Mouse (Mus musculus) T-helper 17 cell (primary cell): Measurements from ENCODE around the gene Arhgap10.

Experiments
- in situ Hi-C, 2 experiments: fragments of 300-600 bp; cut with MboI, MseI; formaldehyde crosslinking; loops; 1 replicate in 1 of 2; 2 replicates in 1 of 2; pipeline ENCODE4 v1.15.1; 2025; ENCODE audit warnings: high pct_unique_total_duplicates in 2 of 2

Gene Arhgap10

DNA sequence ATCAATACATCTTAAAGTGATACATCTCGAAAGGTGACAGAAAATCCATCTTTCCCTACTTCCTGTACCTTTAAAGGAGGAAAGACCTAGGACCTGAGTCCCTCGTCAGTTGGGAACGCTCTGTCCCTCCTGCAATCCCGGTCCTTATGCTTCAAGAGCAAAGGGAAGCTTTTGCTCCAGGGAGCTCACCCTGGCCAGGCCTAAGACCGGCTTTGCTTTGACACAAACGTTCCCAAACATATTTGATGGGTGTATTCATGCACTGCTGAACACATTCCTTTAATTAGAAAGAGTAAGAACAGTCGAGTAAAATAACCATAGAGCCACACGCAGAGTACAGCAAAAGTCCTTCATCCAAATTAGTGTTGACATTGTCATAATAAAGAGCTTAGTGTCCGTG, 199.2 kb downstream of the Arhgap10 start:
- in situ Hi-C loops, result no loop called here

DNA sequence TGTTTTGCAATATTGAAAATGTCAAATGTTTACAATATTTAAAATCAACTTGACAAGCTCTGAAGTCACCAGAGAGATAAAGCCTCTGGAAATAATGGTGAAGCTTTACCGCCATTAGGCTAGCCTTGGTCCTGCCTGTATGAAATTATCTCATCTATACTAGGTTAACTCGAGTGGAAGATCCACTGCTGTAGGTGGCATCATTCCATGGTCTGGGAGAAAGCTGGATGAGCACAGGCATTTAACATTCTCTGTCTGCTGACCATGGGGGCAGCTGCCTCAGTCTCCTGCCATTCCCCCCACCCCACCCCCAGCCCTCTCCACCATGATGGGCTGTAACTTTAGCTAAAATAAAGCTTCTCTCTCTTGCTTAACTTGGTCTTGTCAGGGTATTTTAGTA, 200.0 kb downstream of the Arhgap10 start:
- in situ Hi-C loops, result no loop called here

DNA sequence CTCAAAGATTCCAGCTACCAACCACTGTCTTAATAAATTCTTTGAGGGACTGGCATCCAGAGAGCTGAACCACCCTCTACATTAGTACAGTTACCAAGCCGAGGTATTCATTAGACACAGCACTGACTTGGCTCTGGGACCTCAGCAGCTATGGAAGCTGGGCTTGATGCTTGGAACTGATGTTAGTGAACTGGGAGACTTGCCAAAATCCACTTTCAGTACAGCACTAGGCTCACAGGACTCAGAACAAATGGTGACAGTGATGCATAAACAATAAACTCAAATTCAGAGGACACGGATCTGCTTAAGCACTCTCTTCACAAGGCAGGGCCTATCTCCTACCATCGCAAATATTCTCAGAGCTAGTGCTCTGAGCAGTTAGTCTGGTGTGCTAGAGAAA, 204.8 kb downstream of the Arhgap10 start:
- in situ Hi-C loops, result no loop called here

GRCm38 (mm10) chr8:77311762-77312161, 206.0 kb downstream of the Arhgap10 start:
- in situ Hi-C loops, result no loop called here

- in situ Hi-C loops, result no loop called here
These were observed 207.2 kb downstream of the Arhgap10 start for GRCm38 (mm10) chr8:77310541-77310940.

DNA sequence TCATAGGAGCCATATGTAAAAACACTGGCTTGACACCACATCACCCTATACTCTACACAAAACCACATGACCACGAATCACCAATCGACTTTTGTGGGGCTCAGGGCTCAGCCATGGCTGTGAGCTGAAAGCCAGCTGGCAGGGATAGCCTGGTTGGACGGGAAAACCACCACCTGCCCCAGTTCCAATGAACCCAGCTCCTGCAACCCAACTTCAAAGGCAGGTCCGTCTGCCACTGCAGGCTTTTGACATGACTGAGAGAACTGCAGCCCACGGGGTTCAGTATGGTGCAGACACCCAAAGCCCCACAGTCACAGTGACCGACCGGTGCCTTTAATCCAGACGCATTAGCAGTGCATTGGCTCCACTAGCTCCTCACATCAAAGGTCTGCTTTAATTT, 207.7 kb downstream of the Arhgap10 start:
- in situ Hi-C loops, result no loop called here

- in situ Hi-C loops, result no loop called here
These were observed 223.2 kb downstream of the Arhgap10 start for GRCm38 (mm10) chr8:77294599-77294998.

- in situ Hi-C loops, result no loop called here
These were observed 225.1 kb downstream of the Arhgap10 start for GRCm38 (mm10) chr8:77292649-77293048.

DNA sequence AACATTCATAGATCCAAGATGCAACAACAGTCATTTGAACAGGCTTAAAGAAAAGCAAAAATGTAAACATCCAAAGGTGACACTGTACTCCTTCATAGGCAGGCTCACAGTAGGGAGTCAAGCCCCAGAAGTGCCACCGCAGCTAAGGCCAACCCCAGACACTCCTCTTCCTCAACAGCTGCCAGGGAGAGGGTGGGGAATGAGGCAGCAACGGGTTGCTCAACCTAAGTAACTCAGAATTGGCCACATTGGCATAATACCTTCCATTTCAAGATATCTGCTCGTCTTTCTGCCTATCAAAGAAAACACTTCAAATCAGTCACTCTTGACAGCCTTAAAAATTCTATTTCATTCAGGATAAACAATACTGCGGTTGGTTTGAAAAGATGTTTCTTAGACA, 225.6 kb downstream of the Arhgap10 start:
- in situ Hi-C loops, result no loop called here

DNA sequence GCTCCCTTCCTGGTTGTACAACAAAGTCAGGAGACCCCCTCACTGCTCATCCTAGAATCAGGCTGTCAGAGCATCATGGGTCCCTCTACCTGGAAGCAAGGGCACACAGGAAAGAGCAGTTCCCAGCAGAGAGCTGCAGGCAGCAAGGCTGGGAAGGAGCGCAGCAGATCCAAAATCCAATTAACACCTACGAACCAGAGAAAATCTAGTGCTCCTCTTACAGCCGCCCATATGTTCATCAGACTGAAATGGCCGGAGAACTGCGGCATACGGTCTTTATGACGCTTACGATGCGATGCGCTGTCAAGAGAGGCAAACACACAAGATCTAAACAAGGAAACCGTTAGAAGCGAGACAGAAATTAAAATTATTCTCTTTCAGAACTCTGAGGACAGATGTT, 229.3 kb downstream of the Arhgap10 start:
- in situ Hi-C loops, result no loop called here

- in situ Hi-C loops, result no loop called here
These were observed 229.7 kb downstream of the Arhgap10 start for GRCm38 (mm10) chr8:77288065-77288464.

DNA sequence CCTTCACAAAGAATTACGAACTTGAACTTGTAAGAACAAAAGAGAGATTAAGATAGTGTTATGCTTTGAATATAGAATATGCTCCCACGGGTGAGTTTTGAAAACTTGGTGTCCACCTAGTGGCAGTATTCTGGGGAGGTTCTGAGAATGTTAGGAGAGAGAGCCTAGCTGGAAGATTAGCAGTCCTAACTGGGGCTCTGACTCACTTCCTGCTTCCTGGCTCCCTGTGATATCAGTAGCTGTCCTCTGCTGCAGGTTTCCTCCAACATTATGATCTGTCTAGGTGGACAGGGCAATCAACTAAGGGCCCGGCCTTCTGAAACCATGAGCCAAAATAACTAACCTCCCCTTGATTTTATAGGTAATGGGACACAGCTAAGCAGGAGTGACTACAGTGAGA, 233.3 kb downstream of the Arhgap10 start:
- in situ Hi-C loops, result no loop called here

- in situ Hi-C loops, result no loop called here
These were observed 235.0 kb downstream of the Arhgap10 start for GRCm38 (mm10) chr8:77282605-77283236.

DNA sequence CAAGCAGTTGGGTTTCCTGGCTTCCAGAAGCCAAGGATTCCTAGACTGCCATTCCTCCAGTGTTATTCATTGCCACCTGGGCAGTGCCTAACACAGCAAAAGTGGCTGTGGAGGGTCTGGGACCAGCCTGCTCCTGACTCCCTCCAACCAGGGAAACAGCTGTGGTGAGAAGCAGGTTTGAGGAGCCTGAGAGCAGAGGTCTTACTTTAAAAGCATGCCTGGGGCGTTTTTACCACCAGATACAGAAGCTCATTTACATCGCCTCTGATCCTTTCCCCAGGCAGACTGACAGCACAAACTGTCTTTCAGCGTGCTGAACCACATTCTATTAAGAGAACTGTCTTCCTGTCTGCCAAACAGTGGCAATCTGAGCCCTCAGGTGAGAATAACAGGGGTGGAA, 237.8 kb downstream of the Arhgap10 start:
- in situ Hi-C loops, result no loop called here

GRCm38 (mm10) chr8:77278246-77278645, 239.5 kb downstream of the Arhgap10 start:
- in situ Hi-C loops, result no loop called here

GRCm38 (mm10) chr8:77276827-77277226, 240.9 kb downstream of the Arhgap10 start:
- in situ Hi-C loops, result no loop called here

DNA sequence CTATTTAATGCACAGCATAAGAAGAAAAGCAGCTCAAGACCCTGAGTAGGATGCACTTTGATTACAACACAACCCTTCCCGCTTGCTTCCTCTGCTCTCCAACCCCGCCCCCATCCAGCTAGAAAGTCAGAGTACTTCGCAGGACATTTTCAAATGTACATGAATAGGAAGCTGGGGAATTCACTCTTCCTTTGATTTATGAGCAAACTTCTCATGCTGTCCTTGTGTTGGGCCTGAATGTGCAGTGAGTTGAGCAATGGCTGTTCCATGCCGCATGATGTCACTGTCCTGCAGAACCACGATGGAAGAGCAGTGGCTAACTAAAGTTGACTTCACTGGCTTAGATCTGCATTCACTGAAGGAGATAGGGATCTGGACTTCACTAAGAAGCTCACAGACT, 242.2 kb downstream of the Arhgap10 start:
- in situ Hi-C loops, result no loop called here

- in situ Hi-C loops, result no loop called here
These were observed 245.6 kb downstream of the Arhgap10 start for GRCm38 (mm10) chr8:77272136-77272535.

DNA sequence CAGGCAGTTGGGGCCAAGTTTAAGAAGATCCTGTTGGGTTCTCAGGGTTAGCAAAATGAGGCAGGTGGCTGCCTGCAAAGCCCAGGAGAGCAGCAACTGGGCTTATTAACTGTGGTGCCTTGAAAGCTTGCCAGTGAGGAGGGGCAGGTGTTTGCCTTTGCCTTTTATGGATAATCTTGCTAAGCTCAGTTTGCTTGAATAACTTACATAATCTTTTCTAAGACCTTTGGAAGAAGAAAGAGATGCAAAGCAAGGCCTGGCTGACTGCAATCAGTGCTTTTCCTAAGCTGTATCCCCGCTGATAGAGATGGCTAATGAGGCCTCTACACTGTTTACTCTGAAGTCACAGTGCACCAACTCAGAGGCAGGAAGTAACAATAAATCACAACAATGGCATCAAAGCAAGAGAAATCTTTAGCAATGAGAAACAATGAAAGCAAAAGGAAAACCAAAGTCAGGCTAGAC, 249.8 kb downstream of the Arhgap10 start:
- in situ Hi-C loops, result no loop called here

DNA sequence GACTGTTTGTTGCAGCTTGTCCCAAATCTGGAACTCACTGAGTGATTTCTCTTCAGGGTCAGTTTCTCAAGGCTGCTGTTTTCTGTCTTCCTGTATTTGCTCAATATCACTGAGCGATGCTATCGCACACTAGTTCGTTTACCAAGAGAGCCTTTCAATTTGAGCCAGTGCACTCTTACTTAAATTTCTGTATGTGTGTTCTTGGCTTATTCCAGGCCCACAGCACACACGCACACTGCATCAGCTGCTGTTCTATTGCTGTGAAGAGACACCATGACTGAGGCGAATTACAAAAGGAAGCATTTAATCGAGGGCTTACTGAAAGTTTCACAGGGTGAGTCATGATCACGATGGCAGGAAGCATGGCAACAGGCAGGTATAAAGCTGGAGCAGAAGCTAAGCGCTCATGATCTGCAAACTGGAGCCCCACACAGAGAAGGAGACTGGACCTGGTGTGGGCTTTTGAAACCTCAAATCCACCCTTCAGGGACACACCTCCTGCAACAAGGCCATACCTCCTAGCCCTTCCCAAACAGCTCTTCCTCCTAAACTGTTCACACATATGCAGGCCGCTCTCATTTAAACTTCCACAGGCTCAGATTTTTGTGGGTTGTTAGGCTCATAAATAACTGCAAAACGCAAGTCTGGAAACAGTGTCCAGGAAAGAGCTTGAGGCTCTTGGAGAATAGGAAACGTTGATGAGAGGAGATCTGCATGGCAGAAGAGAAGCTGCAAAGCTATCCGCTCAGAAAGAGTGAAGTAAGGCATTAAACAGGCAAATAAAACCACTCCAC, 255.3 kb downstream of the Arhgap10 start:
- in situ Hi-C loops, result no loop called here

DNA sequence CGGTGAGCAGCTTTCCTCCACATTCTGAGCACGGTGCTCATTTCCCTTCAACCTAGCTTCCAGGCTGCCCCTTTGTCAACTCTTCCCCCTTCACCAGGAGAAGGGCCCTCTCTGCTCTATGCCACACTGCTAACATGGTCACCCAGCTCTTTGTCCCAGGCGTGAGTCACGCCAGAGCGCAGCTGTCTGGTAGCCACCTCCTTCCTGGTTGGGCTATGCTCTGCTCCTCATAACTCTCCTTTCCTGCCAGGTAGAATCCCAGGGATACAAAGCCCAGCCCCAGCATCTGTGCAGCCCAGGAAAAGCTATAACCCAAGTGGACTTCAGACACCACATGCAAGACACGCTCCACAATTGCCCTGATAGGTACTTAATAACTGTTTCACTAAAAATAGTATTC, 256.5 kb downstream of the Arhgap10 start:
- in situ Hi-C loops, result no loop called here

GRCm38 (mm10) chr8:77257085-77257451, 260.7 kb downstream of the Arhgap10 start:
- in situ Hi-C loops, result no loop called here

GRCm38 (mm10) chr8:77256450-77257084, 261.2 kb downstream of the Arhgap10 start:
- in situ Hi-C loops, result no loop called here
